Mouse (Mus musculus): ENCODE data around the gene Zeb2.

Gene Zeb2

GRCm38 (mm10) chr2:45059010-45059409, 58.2 kb downstream of the Zeb2 start:
- DNase-seq, result no peak

GRCm38 (mm10) chr2:45058183-45058582, 59.0 kb downstream of the Zeb2 start:
- no peak for DNase-seq

GRCm38 (mm10) chr2:45056856-45057562, 60.2 kb downstream of the Zeb2 start:
- DNase-seq, result no peak

GRCm38 (mm10) chr2:45055926-45056325, 61.3 kb downstream of the Zeb2 start:
- DNase-seq, result no peak

GRCm38 (mm10) chr2:45055034-45055615, 62.1 kb downstream of the Zeb2 start:
- no peak for DNase-seq

GRCm38 (mm10) chr2:45054070-45055025, 62.8 kb downstream of the Zeb2 start:
- no peak for DNase-seq

- DNase-seq, result no peak
Observed at GRCm38 (mm10) chr2:45052587-45052986, 64.6 kb downstream of the Zeb2 start.

GRCm38 (mm10) chr2:45051321-45051720, 65.9 kb downstream of the Zeb2 start:
- DNase-seq, result no peak

- no peak for DNase-seq
Observed at GRCm38 (mm10) chr2:45049923-45050322, 67.3 kb downstream of the Zeb2 start.

- DNase-seq, result no peak
Observed at GRCm38 (mm10) chr2:45049279-45049678, 67.9 kb downstream of the Zeb2 start.

- no peak for DNase-seq
Observed at GRCm38 (mm10) chr2:45040706-45041312, 76.4 kb downstream of the Zeb2 start.

GRCm38 (mm10) chr2:45039503-45039902, 77.7 kb downstream of the Zeb2 start:
- no peak for DNase-seq

GRCm38 (mm10) chr2:45028091-45028638, 89.0 kb downstream of the Zeb2 start:
- DNase-seq, result no peak

- no peak for DNase-seq
Observed at GRCm38 (mm10) chr2:45017186-45017800, 99.9 kb downstream of the Zeb2 start.

GRCm38 (mm10) chr2:45013325-45013724, 103.9 kb downstream of the Zeb2 start:
- no peak for DNase-seq

- no peak for DNase-seq
Observed at GRCm38 (mm10) chr2:45012676-45013075, 104.5 kb downstream of the Zeb2 start.

GRCm38 (mm10) chr2:45010701-45011100, 106.5 kb downstream of the Zeb2 start:
- DNase-seq, result no peak

- DNase-seq, result no peak
Observed at GRCm38 (mm10) chr2:44999906-45000305, 117.3 kb downstream of the Zeb2 start.

GRCm38 (mm10) chr2:44998710-44999109, 118.5 kb downstream of the Zeb2 start:
- no peak for DNase-seq

GRCm38 (mm10) chr2:44981646-44982045, 135.5 kb downstream of the Zeb2 start:
- no peak for DNase-seq

- no peak for DNase-seq
Observed at GRCm38 (mm10) chr2:44979042-44979721, 138.0 kb downstream of the Zeb2 start.

- DNase-seq, result no peak
Observed at GRCm38 (mm10) chr2:44978038-44978437, 139.2 kb downstream of the Zeb2 start.
